Mouse (Mus musculus): ENCODE measurements around the gene Osbpl11. TPM values are rescaled to one million over a fixed set of nuclear protein-coding genes. Genes with fewer than 3 reads are reported as not detected.

The Osbpl11 gene
- 21.4 TPM for polyA plus RNA-seq (2014; fragmentation: Illumina TruSeq; extraction: RNeasy Lipid Tissue Mini Kit (QIAGEN cat#74804); ENCODE audit: low read depth, low replicate concordance)

GRCm38 (mm10) chr16:33184901-33185260 lies at the start of gene Osbpl11:
TSS of gene Osbpl11 (plus strand) at chr16:33185071.

GRCm38 (mm10) chr16:33251194-33252051 lies 66.6 kb downstream of the Osbpl11 start, which contains the start of gene Snx4:
TSS of gene Snx4 (plus strand) at chr16:33251442.

Other genes with a start within 250 kb of the Osbpl11 start
- 2.4 TPM for gene Iqcg, start 128.9 kb upstream of the Osbpl11 start, polyA plus RNA-seq (2014; fragmentation: Illumina TruSeq; extraction: RNeasy Lipid Tissue Mini Kit (QIAGEN cat#74804); ENCODE audit: low read depth, low replicate concordance)
- 944 TPM for gene Rpl35a, start 128.6 kb upstream of the Osbpl11 start, polyA plus RNA-seq (2014; fragmentation: Illumina TruSeq; extraction: RNeasy Lipid Tissue Mini Kit (QIAGEN cat#74804); ENCODE audit: low read depth, low replicate concordance)
- gene Lmln, start 122.5 kb upstream of the Osbpl11 start, polyA plus RNA-seq (2014; fragmentation: Illumina TruSeq; extraction: RNeasy Lipid Tissue Mini Kit (QIAGEN cat#74804); ENCODE audit: low read depth, low replicate concordance): 8.3 TPM
- gene Snx4, start 66.4 kb downstream of the Osbpl11 start, polyA plus RNA-seq (2014; fragmentation: Illumina TruSeq; extraction: RNeasy Lipid Tissue Mini Kit (QIAGEN cat#74804); ENCODE audit: low read depth, low replicate concordance): 118 TPM
- 87.5 TPM for gene Zfp148, start 195.8 kb downstream of the Osbpl11 start, polyA plus RNA-seq (2014; fragmentation: Illumina TruSeq; extraction: RNeasy Lipid Tissue Mini Kit (QIAGEN cat#74804); ENCODE audit: low read depth, low replicate concordance)